30 mouse cellular contexts compared by ENCODE assay signal in genomic region chr6:4706415-4706814, GRCm38 (mm10). TPM values are rescaled to one million over a fixed set of nuclear protein-coding genes. Genes with fewer than 3 reads are reported as not detected.
DNase-seq lines count a peak whose midpoint lies in the region; ATAC-seq and TF ChIP-seq lines count a peak whose summit lies in the region.
"Had no signal": no experiment of that assay in that cellular context is flagged by ENCODE, and none has a peak within 500 bp of the region (broad histone marks: within the 10 kb centered on the region; RNA-seq: fewer than 3 reads in every experiment).

No protein-coding gene starts in this region.

- DNase-seq in adrenal gland, postnatal 14 days: peak; percentile 12
- no peak for DNase-seq in adrenal gland, postnatal 36 days
- DNase-seq in heart, adult 8-10 months (ENCODE audit: low spot score): no peak
- no peak for DNase-seq in limb, embryonic 14.5 days (ENCODE audit: low spot score)
- DNase-seq in cerebellum, adult 11 months: no peak
- DNase-seq in retina, postnatal 1 day: no peak
- DNase-seq: adrenal gland, adult 8-10 months; cerebellum, adult 11-12 months; cerebellum, adult 9-11 months; forebrain, postnatal 0 days; heart, adult 18-20 months; heart, postnatal 14 days; kidney, adult 2 months; kidney, postnatal 36 days; left cerebral cortex, postnatal 4 days; lung, postnatal 36 days; right cerebral cortex, postnatal 14 days; thymus, postnatal 14 days had no signal

- H3K36me3 ChIP-seq in heart, embryonic 12.5 days: peaks cover 18% of the 10 kb centered on the region
- peaks cover 5% of the 10 kb centered on the region; the same call in 1 of the 2 replicates for H3K36me3 ChIP-seq in limb, embryonic 14.5 days (ENCODE audit: control insufficient read depth, insufficient read depth, low read length)
- H3K36me3 ChIP-seq: G1E; intestine, embryonic 15.5 days; liver, embryonic 15.5 days; lung, embryonic 15.5 days had no signal

- 34% methylated on average over 5 of the region's 5 CpGs for WGBS in heart, embryonic 12.5 days
- 68% methylated on average over 5 of the region's 5 CpGs for WGBS in limb, embryonic 14.5 days

- no peaks in the 10 kb centered on the region for H3K9me3 ChIP-seq in heart, embryonic 12.5 days (replicated peaks)
- H3K9me3 ChIP-seq in limb, embryonic 14.5 days (ENCODE audit: control insufficient read depth, low read length): no peaks in the 10 kb centered on the region
- H3K9me3 ChIP-seq: embryonic facial prominence, embryonic 15.5 days; forebrain, embryonic 12.5 days; G1E; hindbrain, embryonic 12.5 days; intestine, embryonic 15.5 days; liver, embryonic 15.5 days; lung, embryonic 15.5 days; megakaryocyte, embryonic 14.5 days; midbrain, embryonic 12.5 days had no signal

- ATAC-seq in heart, embryonic 12.5 days (ENCODE audit: insufficient number of reproducible peaks, low FRiP score): no peak
- 0 out of 2 replicates have a peak, but pooled peaks have one; percentile 25 for ATAC-seq in limb, embryonic 14.5 days (ENCODE audit: low FRiP score, low read depth)
- ATAC-seq: forebrain, postnatal 0 days; hindbrain, postnatal 0 days; intestine, embryonic 15.5 days had no signal

- no peak for TF ChIP-seq POLR2A in limb, embryonic 14.5 days (IDR thresholded peaks at IDR 0.05; ENCODE audit: borderline replicate concordance, extremely low read depth, insufficient read depth, insufficient read length)

- H3K27me3 ChIP-seq in heart, embryonic 12.5 days (replicated peaks): no peaks in the 10 kb centered on the region
- H3K27me3 ChIP-seq in limb, embryonic 14.5 days (ENCODE audit: control insufficient read depth, insufficient read depth, low read length): no peaks in the 10 kb centered on the region
- H3K27me3 ChIP-seq: embryonic facial prominence, embryonic 15.5 days; forebrain, embryonic 12.5 days; hindbrain, embryonic 12.5 days; intestine, embryonic 15.5 days; liver, embryonic 15.5 days; lung, embryonic 15.5 days; megakaryocyte, embryonic 14.5 days; midbrain, embryonic 12.5 days had no signal

- peak overlapping the region; percentile 7; the same call in 1 of the 2 replicates for H3K4me2 ChIP-seq in heart, embryonic 12.5 days
- no peak overlapping the region for H3K4me2 ChIP-seq in limb, embryonic 14.5 days (replicated peaks; ENCODE audit: low read depth, low read length, severe bottlenecking)
- H3K4me2 ChIP-seq: embryonic facial prominence, embryonic 15.5 days; forebrain, embryonic 12.5 days; hindbrain, embryonic 12.5 days; intestine, embryonic 15.5 days; liver, embryonic 15.5 days; lung, embryonic 15.5 days; midbrain, embryonic 12.5 days had no signal

- H3K9ac ChIP-seq in heart, embryonic 12.5 days: no peak overlapping the region
- no peak overlapping the region for H3K9ac ChIP-seq in limb, embryonic 14.5 days (ENCODE audit: low read depth, low read length, severe bottlenecking)
- H3K9ac ChIP-seq: embryonic facial prominence, embryonic 15.5 days; forebrain, embryonic 12.5 days; forebrain, postnatal 0 days; hindbrain, embryonic 12.5 days; intestine, embryonic 15.5 days; liver, embryonic 15.5 days; lung, embryonic 15.5 days; midbrain, embryonic 12.5 days had no signal

- H3K4me1 ChIP-seq in heart, embryonic 12.5 days (replicated peaks): peaks cover 32% of the 10 kb centered on the region
- no peaks in the 10 kb centered on the region for H3K4me1 ChIP-seq in limb, embryonic 14.5 days (ENCODE audit: control insufficient read depth, insufficient read depth, low read length)
- H3K4me1 ChIP-seq: embryonic facial prominence, embryonic 15.5 days; forebrain, embryonic 12.5 days; hindbrain, embryonic 12.5 days; intestine, embryonic 15.5 days; liver, embryonic 15.5 days; midbrain, embryonic 12.5 days had no signal

- no peak overlapping the region for H3K27ac ChIP-seq in heart, embryonic 12.5 days (ENCODE audit: poor library complexity, severe bottlenecking)
- no peak overlapping the region for H3K27ac ChIP-seq in limb, embryonic 14.5 days (replicated peaks; ENCODE audit: low read depth, low read length)
- H3K27ac ChIP-seq: embryonic facial prominence, embryonic 15.5 days; forebrain, embryonic 12.5 days; hindbrain, embryonic 12.5 days; hindbrain, postnatal 0 days; intestine, embryonic 15.5 days; layer of hippocampus, adult 2 months; liver, embryonic 15.5 days; lung, embryonic 15.5 days; midbrain, embryonic 12.5 days had no signal

- H3K4me3 ChIP-seq in heart, embryonic 12.5 days: no peak overlapping the region
- no peak overlapping the region for H3K4me3 ChIP-seq in limb, embryonic 14.5 days (replicated peaks; ENCODE audit: low read length)
- H3K4me3 ChIP-seq: embryonic facial prominence, embryonic 15.5 days; forebrain, embryonic 12.5 days; hindbrain, embryonic 12.5 days; intestine, embryonic 15.5 days; layer of hippocampus, adult 2 months; liver, embryonic 15.5 days; lung, embryonic 15.5 days; megakaryocyte, embryonic 14.5 days; midbrain, embryonic 12.5 days had no signal

RNA-seq across cellular contexts. Expression of gene Sgce, which starts 40.6 kb away (rescaled TPM):
- total RNA-seq in adrenal gland, postnatal 14 days (2021): 49.6 and 60.8 TPM in 2 replicates
- total RNA-seq in adrenal gland, postnatal 36 days (2021): 10 to 100 TPM; 65.9 to 67.1 TPM
- 60.6 and 62.2 TPM in 2 replicates for polyA plus RNA-seq in heart, embryonic 12.5 days (2016; fragmentation: Nextera tagmentation; extraction: Ambion mirVana)
- 10 to 100 TPM; 15.6 to 19.6 (median 17.3) TPM for total RNA-seq in heart, adult 8-10 months (2022)
- polyA plus RNA-seq in limb, embryonic 14.5 days (2012; rRNA removed): 54.8 and 62.0 TPM in 2 replicates
- 63.6 and 66.1 TPM in 2 replicates for polyA plus RNA-seq in limb, embryonic 14.5 days (2014; fragmentation: Nextera tagmentation; extraction: Ambion mirVana)
- polyA plus RNA-seq: G1E had no signal

RNA-seq across cellular contexts. Expression of gene Peg10, which starts 40.7 kb away (rescaled TPM):
- 461 and 472 TPM in 2 replicates for total RNA-seq in adrenal gland, postnatal 14 days (2021)
- 100 to 1,000 TPM; 326 to 473 TPM for total RNA-seq in adrenal gland, postnatal 36 days (2021)
- polyA plus RNA-seq in heart, embryonic 12.5 days (2016; fragmentation: Nextera tagmentation; extraction: Ambion mirVana): 4.1 and 4.2 TPM in 2 replicates
- 1 to 10 TPM in 2 of 4 experiments, under 1 TPM in 2; 0.83 to 1.2 (median 1.0) TPM for total RNA-seq in heart, adult 8-10 months (2022)
- 138 and 171 TPM in 2 replicates for polyA plus RNA-seq in limb, embryonic 14.5 days (2012; rRNA removed)
- polyA plus RNA-seq in limb, embryonic 14.5 days (2014; fragmentation: Nextera tagmentation; extraction: Ambion mirVana): 12.7 and 13.8 TPM in 2 replicates
- polyA plus RNA-seq: G1E had no signal

Comparison
In these comparisons a context has a peak if more than half of its experiments do, and no peak if none do; other contexts are left out.
1. RNA of gene Peg10, which starts 40.7 kb away (total RNA-seq): 326 to 473 TPM in adrenal gland, postnatal 36 days and 461 to 472 TPM in adrenal gland, postnatal 14 days; 0.83 to 1.2 TPM in heart, adult 8-10 months; every median in the first group is over 100 times any median in the second.